Mouse (Mus musculus): ENCODE measurements around the gene Sstr5. TPM values are rescaled to one million over a fixed set of nuclear protein-coding genes. Genes with fewer than 3 reads are reported as not detected.

The Sstr5 gene
- not detected for polyA plus RNA-seq (2017; shearing (Covaris generic))

GRCm38 (mm10) chr17:25497013-25497412, at the start of gene Sstr5:
Sstr5 (minus strand) TSS chr17:25497288.

DNA sequence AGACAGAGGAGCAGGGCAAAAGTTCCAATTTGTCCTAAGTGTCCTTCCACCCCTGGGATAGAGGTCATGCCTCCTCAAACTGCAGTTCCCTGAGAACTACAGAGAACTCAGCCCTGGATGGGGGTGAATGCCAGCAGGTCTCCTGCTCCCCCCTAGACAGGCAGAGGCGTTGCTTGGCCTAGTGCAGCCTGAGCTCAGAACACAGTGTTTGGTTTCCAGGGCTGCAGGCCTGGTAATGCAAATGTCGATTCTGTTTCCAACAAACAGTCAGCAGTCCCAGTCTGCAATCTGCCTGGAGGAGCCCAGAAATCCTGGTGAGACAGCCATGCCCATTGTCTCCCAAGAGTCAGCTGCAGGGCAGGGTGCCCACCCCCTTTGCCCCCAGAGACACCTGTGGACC, 42.8 kb downstream of the Sstr5 start, which contains the start of gene Tekt4:
Gene Tekt4, plus strand, starts transcription at position 344 of the 400 bp plus-strand sequence.

Other genes starting within 250 kb of the Sstr5 start
- gene Baiap3, start 240.9 kb downstream of the Sstr5 start, polyA plus RNA-seq (2017; shearing (Covaris generic)), result 19.3 TPM
- 539 TPM for gene Ube2i, start 222.7 kb downstream of the Sstr5 start, polyA plus RNA-seq (2017; shearing (Covaris generic))
- 0.19 TPM for gene Prss34, start 198.9 kb downstream of the Sstr5 start, polyA plus RNA-seq (2017; shearing (Covaris generic))
- gene Prss28, start 188.6 kb downstream of the Sstr5 start, polyA plus RNA-seq (2017; shearing (Covaris generic)), result not detected
- not detected for gene Prss29, start 178.6 kb downstream of the Sstr5 start, polyA plus RNA-seq (2017; shearing (Covaris generic))
- gene Tpsab1, start 151.7 kb downstream of the Sstr5 start, polyA plus RNA-seq (2017; shearing (Covaris generic)), result not detected
- gene Tpsb2, start 131.0 kb downstream of the Sstr5 start, polyA plus RNA-seq (2017; shearing (Covaris generic)), result not detected
- gene Tpsg1, start 128.0 kb downstream of the Sstr5 start, polyA plus RNA-seq (2017; shearing (Covaris generic)), result not detected
- gene Cacna1h, start 63.5 kb downstream of the Sstr5 start, polyA plus RNA-seq (2017; shearing (Covaris generic)), result not detected
- not detected for gene Tekt4, start 42.7 kb downstream of the Sstr5 start, polyA plus RNA-seq (2017; shearing (Covaris generic))
- not detected for gene Sox8, start 73.4 kb upstream of the Sstr5 start, polyA plus RNA-seq (2017; shearing (Covaris generic))
- 22.4 TPM for gene Lmf1, start 81.8 kb upstream of the Sstr5 start, polyA plus RNA-seq (2017; shearing (Covaris generic))
- gene Gng13, start 219.9 kb upstream of the Sstr5 start, polyA plus RNA-seq (2017; shearing (Covaris generic)), result not detected
- gene Chtf18, start 230.1 kb upstream of the Sstr5 start, polyA plus RNA-seq (2017; shearing (Covaris generic)), result 6.4 TPM
- gene Rpusd1, start 230.4 kb upstream of the Sstr5 start, polyA plus RNA-seq (2017; shearing (Covaris generic)), result 14.6 TPM
- gene Mslnl, start 238.8 kb upstream of the Sstr5 start, polyA plus RNA-seq (2017; shearing (Covaris generic)), result 0.07 TPM

Measured in CD4-positive, CD25-positive, alpha-beta regulatory T cell (primary cell).